Mouse (Mus musculus) NIH3T3 (cell line): ENCODE results near the gene Klk11.
A peak's percentile ranks its signal among the peaks of the same experiment; 100 is the strongest.

Experiments used
- DNase-seq: peaks from one replicate; pipeline ENCODE4 v3.0.0-alpha.2; 2012; ENCODE audit warnings: low read depth

Gene Klk11

GRCm38 (mm10) chr7:43796355-43796754 lies 22.0 kb downstream of the Klk11 start:
- DNase-seq, result peak; percentile 71

GRCm38 (mm10) chr7:43797333-43797769 lies 22.9 kb downstream of the Klk11 start, which contains the start of gene Klk8:
Gene Klk8 (plus strand): TSS chr7:43797577.
- peak; percentile 53 for DNase-seq

- no peak for DNase-seq
These were observed 23.5 kb downstream of the Klk11 start for GRCm38 (mm10) chr7:43797844-43798462.

- DNase-seq, result no peak
These were observed 25.5 kb downstream of the Klk11 start for GRCm38 (mm10) chr7:43799876-43800275.

- no peak for DNase-seq
These were observed 36.6 kb downstream of the Klk11 start, which contains the start of gene Klk7 for GRCm38 (mm10) chr7:43810994-43811393. Gene Klk7 (plus strand): TSS chr7:43811294.

- no peak for DNase-seq
These were observed 40.8 kb downstream of the Klk11 start for GRCm38 (mm10) chr7:43815211-43815610.

GRCm38 (mm10) chr7:43816746-43817145 lies 42.3 kb downstream of the Klk11 start:
- no peak for DNase-seq

- DNase-seq, result no peak
These were observed 47.2 kb downstream of the Klk11 start for GRCm38 (mm10) chr7:43821581-43821980.

- no peak for DNase-seq
These were observed 49.8 kb downstream of the Klk11 start, which contains the start of gene Klk6 for GRCm38 (mm10) chr7:43824199-43824598. Gene Klk6 (plus strand): TSS chr7:43824499.

- DNase-seq, result no peak
These were observed 51.7 kb downstream of the Klk11 start for GRCm38 (mm10) chr7:43826056-43826455.

GRCm38 (mm10) chr7:43827706-43828105 lies 53.3 kb downstream of the Klk11 start:
- no peak for DNase-seq
